Mouse (Mus musculus): ENCODE results near the gene 2310057N15Rik. TPM values are rescaled to one million over a fixed set of nuclear protein-coding genes. Genes with fewer than 3 reads are reported as not detected.

2310057N15Rik gene
- not detected in 2 replicates for polyA plus RNA-seq (2012; rRNA removed; ENCODE audit: low replicate concordance)

GRCm38 (mm10) chr16:88774106-88774505 lies at the start of gene 2310057N15Rik:
Gene 2310057N15Rik (minus strand): TSS chr16:88774206.

GRCm38 (mm10) chr16:88820066-88820465 lies 46.1 kb upstream of the 2310057N15Rik start, which contains the start of gene Krtap15:
Gene Krtap15 (plus strand): TSS chr16:88820215.

DNA sequence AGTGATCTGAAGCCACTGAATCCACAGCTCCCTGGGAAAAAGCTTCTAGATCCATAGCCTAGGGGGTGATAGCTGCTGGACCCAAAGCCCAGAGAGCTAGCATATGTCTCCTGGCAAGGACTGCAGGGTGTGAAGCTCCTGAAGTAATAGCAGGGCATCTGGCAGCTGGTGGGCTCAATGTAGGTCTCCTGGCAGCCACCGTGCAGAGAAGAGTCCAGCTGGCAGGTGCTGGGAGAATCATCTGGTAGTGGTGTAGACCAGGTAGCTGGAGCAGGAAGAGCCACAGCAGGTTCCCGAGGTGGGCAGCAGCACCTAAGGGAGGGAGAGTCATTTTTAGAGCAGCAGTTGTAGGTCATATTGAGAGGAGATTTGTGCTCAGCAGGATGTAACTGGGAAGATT lies 37.8 kb upstream of the 2310057N15Rik start, which contains the start of gene Gm20741:
Gene Gm20741, minus strand, starts transcription at position 394 of the 400 bp plus-strand sequence.

GRCm38 (mm10) chr16:88777596-88777995 lies 3.6 kb upstream of the 2310057N15Rik start, which contains the start of gene Gm5965:
Gene Gm5965 (plus strand): TSS chr16:88777896.

GRCm38 (mm10) chr16:88758547-88758946 lies 15.5 kb downstream of the 2310057N15Rik start, which contains the start of gene 2310034C09Rik:
Gene 2310034C09Rik (plus strand): TSS chr16:88758847.

DNA sequence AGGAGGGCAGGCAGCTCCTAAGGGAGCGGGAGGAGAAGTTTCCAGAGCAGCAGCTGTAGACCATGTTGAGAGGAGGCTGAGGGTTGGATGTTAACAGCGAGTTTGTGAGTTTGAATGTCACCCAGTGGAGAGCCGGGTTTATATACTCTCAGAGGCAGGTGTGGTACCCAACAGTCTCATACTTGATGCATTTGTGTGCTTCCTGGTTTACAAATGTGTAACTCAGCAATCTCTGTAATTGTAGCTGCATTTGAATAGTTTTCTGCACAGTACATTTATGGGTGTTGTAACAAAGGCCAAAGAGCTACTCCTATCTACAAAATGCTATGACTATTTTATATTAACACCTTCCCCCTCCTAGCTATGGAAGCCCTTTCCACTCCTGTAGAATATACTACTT lies 22.5 kb downstream of the 2310057N15Rik start, which contains the start of gene Krtap13:
Gene Krtap13, minus strand, starts transcription at position 101 of the 400 bp plus-strand sequence.

GRCm38 (mm10) chr16:88728812-88729275 lies 45.2 kb downstream of the 2310057N15Rik start, which contains the start of gene Krtap13-1:
Gene Krtap13-1 (plus strand): TSS chr16:88728862.

Other genes starting within 250 kb of the 2310057N15Rik start
- 0.58 TPM in 1 of 2 replicates, not detected in the other for gene Cldn8, start 211.0 kb downstream of the 2310057N15Rik start, polyA plus RNA-seq (2012; rRNA removed; ENCODE audit: low replicate concordance)
- not detected in 2 replicates for gene Krtap24-1, start 161.9 kb downstream of the 2310057N15Rik start, polyA plus RNA-seq (2012; rRNA removed; ENCODE audit: low replicate concordance)
- not detected in 2 replicates for gene 2310079G19Rik, start 146.5 kb downstream of the 2310057N15Rik start, polyA plus RNA-seq (2012; rRNA removed; ENCODE audit: low replicate concordance)
- not detected in 2 replicates for gene Krtap26-1, start 126.4 kb downstream of the 2310057N15Rik start, polyA plus RNA-seq (2012; rRNA removed; ENCODE audit: low replicate concordance)
- not detected in 2 replicates for gene Krtap27-1, start 102.5 kb downstream of the 2310057N15Rik start, polyA plus RNA-seq (2012; rRNA removed; ENCODE audit: low replicate concordance)
- gene 2310061N02Rik, start 66.2 kb downstream of the 2310057N15Rik start, polyA plus RNA-seq (2012; rRNA removed; ENCODE audit: low replicate concordance) = not detected in 2 replicates
- gene Krtap13-1, start 45.3 kb downstream of the 2310057N15Rik start, polyA plus RNA-seq (2012; rRNA removed; ENCODE audit: low replicate concordance) = not detected in 2 replicates
- gene Krtap13, start 22.6 kb downstream of the 2310057N15Rik start, polyA plus RNA-seq (2012; rRNA removed; ENCODE audit: low replicate concordance) = not detected in 2 replicates
- not detected in 2 replicates for gene 2310034C09Rik, start 15.4 kb downstream of the 2310057N15Rik start, polyA plus RNA-seq (2012; rRNA removed; ENCODE audit: low replicate concordance)
- gene Gm5965, start 3.7 kb upstream of the 2310057N15Rik start, polyA plus RNA-seq (2012; rRNA removed; ENCODE audit: low replicate concordance) = not detected in 2 replicates
- not detected in 2 replicates for gene Gm20741, start 38.0 kb upstream of the 2310057N15Rik start, polyA plus RNA-seq (2012; rRNA removed; ENCODE audit: low replicate concordance)
- gene Krtap15, start 46.0 kb upstream of the 2310057N15Rik start, polyA plus RNA-seq (2012; rRNA removed; ENCODE audit: low replicate concordance) = not detected in 2 replicates
- not detected in 2 replicates for gene Krtap14, start 51.9 kb upstream of the 2310057N15Rik start, polyA plus RNA-seq (2012; rRNA removed; ENCODE audit: low replicate concordance)
- not detected in 2 replicates for gene Krtap19-1, start 95.2 kb upstream of the 2310057N15Rik start, polyA plus RNA-seq (2012; rRNA removed; ENCODE audit: low replicate concordance)
- gene Krtap19-2, start 100.1 kb upstream of the 2310057N15Rik start, polyA plus RNA-seq (2012; rRNA removed; ENCODE audit: low replicate concordance) = not detected in 2 replicates
- not detected in 2 replicates for gene Krtap19-3, start 103.8 kb upstream of the 2310057N15Rik start, polyA plus RNA-seq (2012; rRNA removed; ENCODE audit: low replicate concordance)
- gene Krtap19-4, start 110.9 kb upstream of the 2310057N15Rik start, polyA plus RNA-seq (2012; rRNA removed; ENCODE audit: low replicate concordance) = not detected in 2 replicates
- not detected in 2 replicates for gene Krtap19-5, start 122.3 kb upstream of the 2310057N15Rik start, polyA plus RNA-seq (2012; rRNA removed; ENCODE audit: low replicate concordance)
- gene Krtap19-9b, start 158.1 kb upstream of the 2310057N15Rik start, polyA plus RNA-seq (2012; rRNA removed; ENCODE audit: low replicate concordance) = not detected in 2 replicates
- gene Krtap16-3, start 188.7 kb upstream of the 2310057N15Rik start, polyA plus RNA-seq (2012; rRNA removed; ENCODE audit: low replicate concordance) = not detected in 2 replicates
- gene Krtap22-2, start 236.6 kb upstream of the 2310057N15Rik start, polyA plus RNA-seq (2012; rRNA removed; ENCODE audit: low replicate concordance) = not detected in 2 replicates
- gene Gm10229, start 241.1 kb upstream of the 2310057N15Rik start, polyA plus RNA-seq (2012; rRNA removed; ENCODE audit: low replicate concordance) = not detected in 2 replicates

Measured in duodenum, adult 2 months (tissue).